Mouse (Mus musculus) megakaryocyte, adult 5-6 weeks (primary cell): ENCODE data around the gene Rptor. TPM values are rescaled to one million over a fixed set of nuclear protein-coding genes. Genes with fewer than 3 reads are reported as not detected.

ENCODE experiments used
- ATAC-seq: 2 replicates; pipeline ENCODE4 v1.8.0; 2016; ENCODE audit warnings: mild to moderate bottlenecking, inconsistent platforms; ENCODE audit not compliant: poor library complexity, severe bottlenecking
- total RNA-seq, 2 experiments: library from RNA; stranded (forward) in 1 of 2; stranded (reverse) in 1 of 2; fragments of 153-499, 151-499 nt in 1 of 2; fragments of 221-1000, 200-1000 nt in 1 of 2; gene quantifications; 2 replicates each; pipeline versions ENCODE4 v1.2.3 to v1.2.4; 2015 to 2017

Gene Rptor
- total RNA-seq, 2 experiments from 2014 or later: 7.1 to 11.8 TPM

DNA sequence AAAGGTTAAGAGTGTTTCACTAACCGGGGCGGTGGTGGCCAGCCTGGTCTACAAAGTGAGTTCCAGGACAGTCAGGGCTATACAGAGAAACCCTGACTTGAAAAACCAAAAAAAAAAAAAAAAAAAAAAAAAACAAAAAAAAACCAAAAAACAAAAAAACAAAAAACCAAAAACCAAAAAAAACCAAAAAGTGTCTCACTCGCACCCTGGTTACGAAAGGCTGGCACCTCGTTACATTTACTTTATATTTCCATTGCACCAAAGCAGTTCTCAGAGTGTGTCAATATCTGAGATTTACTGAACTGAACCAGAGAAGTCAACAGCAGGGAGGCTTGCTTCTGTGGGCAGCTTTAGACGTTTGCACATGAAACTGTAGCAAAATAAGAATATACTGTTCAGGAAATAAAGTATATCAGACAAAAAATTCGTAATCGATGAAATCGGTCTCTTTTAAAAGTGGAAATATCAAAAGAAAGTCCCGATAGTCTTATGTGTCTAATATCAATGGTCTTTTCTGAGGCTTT lies 466 bp upstream of the Rptor start:
- ATAC-seq: no peak

DNA sequence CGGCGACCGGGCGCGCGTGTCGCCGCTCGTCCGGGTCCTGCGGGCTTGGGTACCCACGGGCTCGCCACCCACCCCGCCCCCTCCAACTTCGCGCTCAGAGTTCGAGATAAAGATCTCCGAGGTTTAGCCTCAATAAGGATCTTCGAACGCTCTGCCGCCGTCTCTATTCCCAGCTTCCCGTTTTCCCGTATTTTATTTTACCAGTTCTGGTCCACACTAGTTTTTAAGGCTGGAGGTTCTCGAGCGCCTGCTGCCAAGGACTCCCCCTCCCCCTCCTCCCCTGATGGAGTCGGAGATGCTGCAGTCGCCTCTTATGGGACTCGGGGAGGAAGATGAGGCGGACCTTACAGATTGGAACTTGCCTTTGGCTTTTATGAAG lies 811 bp downstream of the Rptor start:
- ATAC-seq: no peak

DNA sequence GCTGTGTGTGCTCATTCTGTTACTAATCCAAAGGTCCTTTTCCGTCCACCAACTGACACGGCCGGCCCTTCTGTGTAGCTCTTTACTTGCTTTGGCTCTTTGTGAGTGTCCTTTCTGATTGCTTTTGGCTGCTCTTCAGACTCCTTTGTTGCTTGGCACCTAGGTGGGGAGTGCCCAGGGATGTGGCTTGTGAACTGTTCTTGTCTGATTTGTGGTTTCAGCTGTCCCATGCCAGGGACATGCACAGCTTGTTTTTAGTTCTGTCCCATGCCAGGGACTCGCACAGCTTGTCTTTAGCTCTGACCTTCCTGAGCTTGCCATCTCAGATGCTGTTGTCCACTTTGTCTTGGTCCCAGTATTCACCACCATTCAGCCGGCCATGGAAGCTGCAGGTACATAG lies 4.8 kb downstream of the Rptor start:
- no peak for ATAC-seq

DNA sequence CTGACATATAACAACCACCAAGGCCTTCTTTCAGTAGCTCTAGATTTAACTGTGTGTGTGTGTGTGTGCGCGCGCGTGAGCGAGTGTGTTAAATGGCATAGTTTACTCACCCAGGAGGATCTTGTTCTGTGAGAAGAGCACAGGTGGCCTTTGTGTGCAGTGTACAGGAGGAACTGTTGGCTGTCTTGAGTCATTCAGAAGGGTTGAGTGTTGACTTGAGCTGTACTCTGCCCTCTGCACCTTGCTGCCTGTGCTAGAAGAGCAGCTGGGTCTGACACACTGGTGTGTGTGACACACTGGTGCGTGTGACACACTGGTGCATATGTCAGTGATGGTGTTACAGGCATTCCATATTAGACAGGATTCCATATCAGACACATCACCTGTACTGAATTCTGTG lies 8.8 kb downstream of the Rptor start:
- no peak for ATAC-seq

DNA sequence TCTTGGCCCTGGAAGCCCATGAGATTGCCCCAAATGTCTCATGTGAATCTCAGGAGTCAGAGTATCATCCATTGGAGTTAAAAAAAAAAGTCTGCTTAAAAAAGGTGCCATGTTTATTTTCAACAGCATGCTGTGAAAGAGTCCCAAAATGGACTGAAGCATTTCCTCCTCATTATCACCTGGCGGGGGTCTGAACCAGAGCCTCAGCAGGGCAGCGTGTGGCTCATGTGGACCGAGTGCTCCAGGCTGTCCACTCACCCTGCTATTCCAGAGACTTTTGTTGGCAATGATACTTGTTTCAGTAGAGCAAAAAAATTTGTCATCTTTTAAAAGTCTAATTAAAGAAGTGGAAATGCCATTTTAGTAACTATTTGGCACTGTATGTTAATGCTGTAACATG lies 9.5 kb downstream of the Rptor start:
- no peak for ATAC-seq

DNA sequence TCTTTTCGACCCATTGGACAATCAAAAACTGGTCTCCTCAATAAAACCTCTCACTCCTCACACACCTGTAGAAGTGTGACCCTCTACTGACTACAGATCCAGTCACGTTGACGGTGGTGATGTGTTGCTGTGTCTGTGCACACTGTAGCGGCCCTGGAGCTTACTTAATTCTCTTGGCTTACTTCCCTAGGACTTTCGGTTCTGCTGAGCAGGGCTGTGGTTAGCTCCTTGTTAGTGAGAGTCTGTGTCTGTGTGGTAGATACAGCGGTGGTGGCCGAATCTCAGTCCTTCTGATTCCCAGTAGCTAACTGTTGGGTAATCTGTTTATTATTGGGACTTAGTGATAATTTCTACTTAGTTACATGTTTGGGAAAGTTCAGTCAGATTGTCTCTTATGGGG lies 12.4 kb downstream of the Rptor start:
- peak; percentile 76 for ATAC-seq

DNA sequence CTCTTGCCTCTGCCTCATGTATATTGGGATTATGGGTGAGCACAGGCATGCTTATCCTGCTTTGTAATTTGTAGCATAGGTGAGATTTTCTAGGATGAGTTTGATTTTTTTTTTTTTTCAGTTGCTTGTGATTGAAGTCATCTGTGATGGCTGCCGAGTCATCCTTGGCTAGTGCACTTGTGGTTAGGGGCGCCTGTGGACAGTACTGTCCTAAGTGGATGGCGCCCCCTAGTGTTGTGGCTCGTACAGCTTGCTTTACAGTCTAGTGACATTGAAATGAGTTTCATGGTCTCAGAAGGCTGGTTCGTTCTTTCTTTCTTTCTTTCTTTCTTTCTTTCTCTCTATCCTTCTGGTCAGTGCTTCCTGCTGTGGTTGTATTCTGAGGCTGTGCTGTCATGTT lies 16.1 kb downstream of the Rptor start:
- no peak for ATAC-seq

DNA sequence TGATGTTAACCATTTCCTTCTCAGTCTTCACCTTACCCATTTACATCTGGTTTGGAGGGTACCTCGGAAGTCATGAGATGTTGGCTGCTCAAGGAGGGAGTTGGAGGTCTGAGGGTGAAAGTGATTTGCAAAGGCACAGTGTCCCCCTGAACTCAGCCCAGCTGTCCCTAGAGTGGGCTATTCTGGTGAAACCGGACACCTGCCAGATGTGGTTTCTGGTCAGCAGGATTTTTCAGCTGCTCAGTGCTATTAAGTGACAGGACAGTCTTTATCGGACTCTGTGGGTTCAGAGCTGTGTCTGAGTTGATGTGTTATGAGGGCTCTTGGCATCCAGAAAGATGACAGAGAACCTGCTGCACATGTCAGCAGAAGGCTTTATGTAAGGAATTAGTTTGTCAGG lies 18.6 kb downstream of the Rptor start:
- ATAC-seq: no peak

DNA sequence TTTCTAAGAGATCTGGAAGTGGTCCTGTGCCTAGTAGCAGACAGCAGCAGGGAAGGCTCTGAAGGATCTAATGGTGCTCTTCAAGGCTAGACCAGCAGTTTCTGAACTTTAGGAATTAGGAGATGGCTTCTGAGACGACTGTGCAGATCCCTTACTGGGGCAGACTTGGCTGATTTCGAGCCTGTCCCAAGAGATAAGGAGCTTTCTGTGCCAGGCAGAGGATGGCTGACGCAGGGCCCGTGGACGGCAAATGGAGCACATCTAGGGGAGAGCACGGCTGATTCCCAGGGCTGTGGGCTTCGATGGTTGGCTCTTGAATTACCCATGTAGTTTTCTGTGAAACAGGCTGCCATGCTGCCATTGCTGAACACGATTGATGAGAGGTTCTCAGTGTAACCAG lies 21.1 kb downstream of the Rptor start:
- ATAC-seq: no peak

DNA sequence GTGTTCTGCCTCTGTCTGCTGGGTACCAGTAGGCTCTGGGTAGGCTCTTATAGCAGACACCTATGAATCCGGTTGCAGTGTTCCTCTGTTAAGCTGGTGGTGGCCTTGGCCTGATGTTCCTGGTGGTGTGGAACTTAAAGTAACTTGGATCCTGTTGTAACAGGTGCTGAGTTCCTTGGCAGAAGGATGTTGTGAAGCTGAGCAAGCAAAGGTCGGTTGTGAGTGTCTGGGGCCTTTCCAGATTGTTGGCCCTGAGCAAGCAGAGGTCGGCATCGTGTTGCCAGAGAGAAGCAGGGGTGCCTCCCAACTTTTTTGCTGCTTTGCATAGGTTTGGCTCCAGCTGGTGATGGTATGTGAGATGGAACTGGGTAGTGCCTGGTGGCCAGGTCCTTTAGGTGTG lies 21.7 kb downstream of the Rptor start:
- ATAC-seq: no peak

DNA sequence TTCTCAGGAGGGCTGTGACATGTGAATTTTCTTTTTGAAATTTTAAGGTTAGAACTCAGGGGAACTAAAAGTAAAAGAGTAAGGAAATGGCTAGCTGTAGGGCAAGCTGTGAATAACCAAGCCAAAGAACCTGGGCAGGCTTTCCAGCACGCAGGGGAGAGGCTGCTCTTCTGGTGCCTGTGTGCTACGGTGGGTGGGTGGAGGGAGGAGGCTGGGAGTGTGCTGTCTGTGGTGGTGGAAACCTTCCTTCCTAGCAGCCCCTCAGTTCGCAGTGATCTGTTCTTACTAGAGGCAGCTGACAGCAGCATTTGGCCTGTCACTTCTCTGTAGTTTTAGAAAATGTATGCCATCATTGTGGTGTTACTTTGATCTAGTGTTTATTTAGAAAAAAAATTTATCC lies 22.2 kb downstream of the Rptor start:
- ATAC-seq: no peak

DNA sequence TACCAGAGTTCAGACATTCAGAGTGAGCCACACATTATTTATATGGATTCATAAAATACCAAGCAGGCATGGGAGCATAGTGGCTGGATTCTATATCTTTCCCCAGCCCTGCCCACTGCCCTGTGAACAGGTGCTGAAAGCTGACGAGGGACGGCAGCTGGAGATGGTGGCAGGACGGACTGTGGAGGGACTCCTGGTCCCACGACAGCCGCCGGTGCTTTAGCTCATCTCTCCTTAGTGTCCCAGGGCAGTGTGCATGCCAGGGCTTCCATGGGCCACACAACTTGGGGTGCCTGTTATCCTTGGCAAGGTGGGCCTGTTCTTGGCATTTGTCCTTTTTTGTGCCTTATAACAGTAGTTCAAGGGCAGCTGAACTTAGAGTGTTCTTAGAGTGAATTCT lies 22.8 kb downstream of the Rptor start:
- ATAC-seq: no peak

DNA sequence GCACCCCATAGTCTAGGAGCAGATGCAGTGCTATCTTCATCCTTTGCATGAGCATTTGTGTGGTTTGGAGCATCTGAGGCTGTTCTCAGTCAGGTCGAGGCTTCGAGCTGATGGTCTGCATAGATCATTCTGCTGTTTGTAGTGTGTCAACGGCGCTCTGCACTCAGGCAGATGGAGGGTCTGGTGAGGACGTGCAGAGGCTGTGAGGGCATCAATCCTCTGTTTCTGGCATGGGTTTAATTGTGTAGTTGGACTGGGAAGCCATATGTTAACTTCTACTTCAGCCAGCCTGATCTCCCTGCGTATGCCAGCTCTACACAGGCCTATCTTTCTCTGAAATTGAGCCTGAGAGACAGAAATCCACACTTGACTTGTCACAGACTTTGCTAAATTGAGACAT lies 23.2 kb downstream of the Rptor start:
- ATAC-seq: no peak

DNA sequence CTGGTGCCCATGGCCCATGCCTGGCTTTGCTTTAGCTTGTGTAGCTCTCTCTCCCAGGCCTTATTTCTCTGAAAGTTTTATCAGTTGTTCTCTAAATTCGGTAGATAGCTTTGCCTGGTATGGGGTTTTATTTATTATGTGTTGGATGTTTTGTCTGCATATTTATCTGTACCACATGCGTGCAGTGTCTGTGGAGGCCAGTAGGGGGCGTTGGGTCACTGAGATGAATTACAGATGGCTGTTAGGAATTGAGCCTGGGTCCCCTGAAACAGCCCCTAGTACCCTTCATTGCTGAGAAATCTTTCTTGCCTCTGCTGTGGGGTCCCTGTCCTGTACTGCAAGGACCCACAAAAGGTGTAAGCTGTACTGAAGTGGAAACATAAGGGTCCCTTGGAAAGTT lies 24.5 kb downstream of the Rptor start:
- ATAC-seq: no peak

DNA sequence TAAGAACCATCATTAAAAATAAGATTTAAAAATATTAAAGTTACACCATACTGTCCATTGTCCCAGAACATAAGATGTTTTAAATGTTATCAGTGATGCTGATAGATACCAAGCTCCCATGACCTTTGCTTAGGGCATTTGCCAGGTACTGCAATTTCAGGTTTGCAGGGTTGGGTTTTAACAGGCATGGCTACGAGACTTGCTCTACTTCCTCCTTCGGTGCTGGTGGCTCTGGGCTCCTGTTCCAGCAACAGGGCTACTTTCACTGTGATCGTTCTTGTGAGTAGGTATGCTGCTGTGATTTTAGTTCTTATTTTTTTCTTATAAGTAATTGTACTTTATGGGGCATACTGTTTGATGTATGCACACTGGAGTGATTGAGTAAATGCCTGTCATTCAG lies 26.4 kb downstream of the Rptor start:
- ATAC-seq: peak; percentile 68

DNA sequence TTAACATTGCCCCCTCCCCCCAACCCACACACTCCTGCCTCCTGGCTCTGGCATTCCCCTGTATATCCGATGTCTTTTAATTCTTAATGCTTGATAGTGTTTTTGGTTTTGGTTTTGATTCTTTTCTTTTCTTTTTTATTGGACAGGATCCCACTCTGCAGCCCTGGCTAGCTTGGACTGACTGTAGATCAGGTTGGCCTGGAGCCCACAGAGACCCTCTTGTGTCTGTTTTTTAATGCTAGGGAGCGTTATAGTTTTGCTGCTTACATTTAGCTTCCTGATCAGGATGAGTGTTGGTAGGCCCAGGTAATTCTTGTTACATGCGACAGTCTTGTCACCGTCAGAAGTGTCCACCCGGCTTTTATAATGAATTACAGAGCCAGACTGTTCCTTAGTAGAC lies 27.6 kb downstream of the Rptor start:
- no peak for ATAC-seq

DNA sequence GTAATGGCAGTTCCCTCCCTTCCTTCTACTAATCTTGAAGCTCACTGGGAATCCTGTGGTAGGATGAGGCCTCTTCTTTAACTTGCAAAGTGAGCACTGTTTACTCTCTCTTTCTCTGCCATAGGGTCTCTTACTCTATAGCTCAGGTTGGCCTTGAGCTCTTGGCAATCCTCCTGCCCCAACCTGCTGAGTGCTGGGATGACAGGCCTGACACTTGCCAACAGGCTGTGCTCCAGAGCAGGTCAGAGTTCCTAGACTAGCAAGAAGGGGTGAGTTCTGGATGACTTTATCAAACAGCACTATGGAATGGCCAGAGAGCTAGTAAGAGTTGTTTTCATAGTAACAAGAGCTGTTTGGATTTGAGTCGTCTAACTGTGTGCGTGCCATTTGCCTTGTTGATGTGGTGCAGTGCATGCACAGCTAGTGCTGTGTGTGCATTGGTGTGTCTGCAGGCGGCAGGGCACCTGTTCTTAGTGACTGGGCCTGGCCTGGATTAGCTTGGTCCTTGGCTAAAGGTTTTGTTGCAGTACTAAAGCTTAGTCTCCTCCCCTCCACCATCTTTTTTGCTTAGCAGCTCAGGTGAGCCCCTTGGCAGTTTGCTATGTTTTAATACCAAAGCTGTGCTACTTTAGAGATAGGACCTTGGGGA lies 28.6 kb downstream of the Rptor start:
- no peak for ATAC-seq

DNA sequence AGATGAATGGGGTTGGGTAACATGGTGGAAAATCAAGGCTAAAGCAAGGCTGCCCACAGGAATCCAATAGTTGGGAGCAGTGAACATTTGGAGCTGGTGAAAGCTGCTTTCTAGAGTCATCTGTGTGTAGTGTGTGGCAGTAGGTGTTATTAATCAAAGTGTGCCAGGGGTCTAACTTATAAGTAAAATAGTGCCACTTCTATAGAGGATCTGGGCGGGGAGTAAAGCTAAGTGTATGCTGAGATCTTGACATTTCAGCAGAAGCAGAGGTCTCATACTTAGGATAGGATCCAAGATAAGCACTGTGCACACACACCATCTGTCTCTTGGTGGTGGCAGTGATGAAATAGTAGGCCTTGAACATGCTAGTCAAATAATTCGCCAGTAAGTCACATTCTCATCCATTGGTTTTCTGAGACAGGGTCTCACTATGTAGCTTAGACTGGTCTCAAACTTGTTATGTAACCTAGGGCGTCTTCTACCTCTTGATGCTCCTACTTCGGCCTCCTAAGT lies 33.7 kb downstream of the Rptor start:
- no peak for ATAC-seq

DNA sequence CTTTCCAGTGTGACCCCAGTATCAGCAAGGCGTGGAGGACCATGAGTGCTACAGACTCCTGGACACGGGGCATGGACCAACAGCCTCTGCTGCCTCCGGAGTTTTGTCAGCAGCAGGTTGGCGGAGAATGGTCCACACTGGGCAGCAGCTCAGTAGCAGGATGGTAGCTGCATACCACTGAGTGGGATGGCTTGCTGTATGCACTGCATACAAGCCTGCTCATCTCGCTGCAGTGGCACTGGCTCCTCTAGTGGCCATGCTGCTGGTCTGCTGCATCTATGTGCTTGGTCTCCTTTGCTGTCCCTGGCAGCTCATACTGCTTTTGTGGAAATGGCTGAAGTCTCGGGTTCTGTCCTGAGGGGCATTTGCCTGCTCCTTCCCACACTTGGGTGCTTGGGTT lies 34.8 kb downstream of the Rptor start:
- no peak for ATAC-seq

DNA sequence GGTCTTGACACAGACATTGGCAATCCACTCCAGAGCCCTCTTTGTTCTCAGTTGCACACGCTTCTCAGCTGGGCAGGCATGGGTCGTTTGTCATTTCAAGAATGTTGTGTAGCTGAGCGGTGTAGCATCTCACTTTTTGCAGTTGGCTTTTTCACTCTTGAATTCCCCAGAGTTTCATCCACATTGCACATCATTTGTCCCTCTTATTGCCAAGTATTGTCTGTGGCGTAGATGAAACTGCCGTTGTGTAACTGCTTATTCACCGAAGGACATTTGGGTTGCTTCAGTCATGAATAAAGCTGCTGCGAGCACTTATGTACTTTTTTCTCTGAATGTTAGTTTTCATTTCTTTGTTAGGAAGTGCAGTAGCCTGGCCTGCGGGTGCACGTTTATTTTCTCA lies 37.8 kb downstream of the Rptor start:
- no peak for ATAC-seq

DNA sequence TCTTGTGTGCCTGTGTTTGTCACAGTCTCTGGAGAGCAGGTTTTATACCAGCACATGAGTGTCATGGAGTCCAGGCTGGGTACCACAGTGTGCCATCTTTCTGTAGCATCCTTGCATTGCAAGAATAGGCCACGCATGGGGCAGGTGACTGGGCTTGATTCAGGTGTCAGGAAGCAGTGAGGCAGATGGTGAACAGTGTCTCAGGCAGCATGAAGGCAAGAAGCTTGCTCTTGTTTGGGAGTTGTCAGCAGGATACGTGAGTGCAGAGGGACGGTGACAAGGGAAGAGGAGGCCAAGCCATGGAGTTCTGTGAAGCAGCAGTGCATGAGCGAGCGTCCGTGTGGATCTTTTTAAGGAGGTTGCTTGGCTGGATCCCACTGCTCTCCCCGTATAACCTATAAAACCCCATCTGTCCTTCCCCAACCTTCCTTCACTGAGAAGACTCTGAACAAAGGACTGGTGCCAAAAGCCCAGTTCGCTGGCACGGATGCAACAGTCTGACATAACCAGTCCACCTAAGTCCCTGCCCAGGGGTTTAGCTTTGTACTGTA lies 39.2 kb downstream of the Rptor start:
- no peak for ATAC-seq

DNA sequence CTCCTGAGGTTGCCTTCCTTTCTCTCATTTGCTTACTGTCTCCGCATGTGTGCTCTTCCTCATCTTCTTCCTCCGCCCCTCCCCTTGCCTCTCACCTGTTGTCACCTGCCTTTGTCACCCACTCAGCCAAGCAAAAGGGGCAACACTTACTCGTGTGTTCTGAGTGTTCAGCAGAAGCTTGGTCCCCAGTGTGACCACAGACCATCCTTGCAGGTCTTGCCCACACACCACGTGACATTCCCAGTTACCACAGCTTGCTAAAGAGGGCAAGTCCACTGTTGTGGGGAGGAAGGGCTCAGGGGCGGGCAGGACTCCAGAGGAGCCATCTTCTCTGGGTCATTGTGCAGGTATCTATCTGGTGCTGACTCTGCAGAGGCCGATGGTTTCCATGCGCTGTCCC lies 40.6 kb downstream of the Rptor start:
- peak; percentile 30; the same call in 1 of the 2 replicates for ATAC-seq

DNA sequence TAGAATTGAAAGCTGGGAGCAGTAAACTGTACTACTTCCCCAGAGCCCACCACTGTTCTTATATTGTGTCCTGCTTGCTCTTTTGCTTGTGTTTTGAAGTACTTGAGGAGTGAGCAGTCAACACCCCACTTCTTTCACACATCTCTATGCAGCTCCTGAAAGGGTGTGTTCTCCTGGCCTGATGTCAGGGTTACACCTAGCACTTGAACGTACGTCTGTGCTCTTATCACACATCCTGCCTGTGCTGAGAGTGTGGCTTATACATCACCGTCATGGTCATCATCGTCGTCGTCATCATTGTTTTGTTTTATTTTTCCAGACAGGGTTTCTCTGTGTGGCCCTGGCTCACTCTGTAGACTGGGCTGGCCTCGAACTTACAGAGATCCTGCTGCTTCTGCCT lies 41.4 kb downstream of the Rptor start:
- no peak for ATAC-seq
